Mouse (Mus musculus) cerebellum, adult 9-11 months (tissue): ENCODE data around the gene Dync1li2.
A peak's percentile ranks its signal among the peaks of the same experiment; 100 is the strongest.

ENCODE experiments used
- DNase-seq: peaks from one replicate; pipeline ENCODE4 v3.0.0; 2022

Dync1li2 gene

DNA sequence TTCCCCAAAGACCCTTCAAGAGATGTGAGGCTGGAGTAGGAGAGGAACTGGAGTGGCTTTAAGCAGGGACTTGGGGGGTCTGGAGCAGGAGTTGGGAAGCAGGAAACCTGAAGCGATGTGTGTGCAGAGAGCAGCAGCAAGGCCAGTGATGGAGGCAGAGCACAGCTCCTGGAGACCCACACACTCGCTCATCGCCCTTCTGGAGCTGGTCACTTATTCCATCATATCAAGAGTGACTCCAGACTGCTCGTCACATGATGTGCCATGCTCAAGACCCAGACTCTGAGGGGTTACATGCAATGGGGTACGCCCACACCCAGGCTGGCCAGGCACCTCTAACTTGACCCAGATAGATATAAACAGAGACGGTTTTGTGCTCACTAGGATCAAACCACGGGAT, 62.6 kb downstream of the Dync1li2 start:
- no peak for DNase-seq

DNA sequence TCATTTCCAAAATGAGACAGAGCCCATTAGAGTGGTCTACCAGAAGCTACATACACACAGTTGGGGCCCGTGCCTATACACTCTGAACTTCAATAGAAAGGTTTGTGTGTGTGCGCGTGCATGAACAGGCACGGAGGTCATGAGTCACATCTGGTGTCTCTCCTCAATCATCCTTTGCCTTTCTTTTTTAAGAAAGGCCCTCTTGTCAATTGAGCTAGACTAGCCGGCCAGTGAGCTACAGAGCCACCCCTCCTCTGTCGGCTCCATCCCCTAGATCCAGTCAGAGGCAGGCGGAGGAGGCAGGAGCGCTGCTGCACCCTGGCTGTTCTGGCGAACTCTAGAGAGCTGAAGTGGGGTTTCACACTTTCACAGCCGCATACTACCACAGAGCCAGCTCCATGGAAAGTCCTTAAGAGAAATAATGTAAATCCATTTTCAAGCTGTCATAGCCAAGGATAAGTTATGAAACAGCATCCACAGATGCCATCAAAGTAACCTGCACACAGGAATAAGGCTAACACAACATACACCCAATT, 63.5 kb downstream of the Dync1li2 start:
- DNase-seq = no peak

DNA sequence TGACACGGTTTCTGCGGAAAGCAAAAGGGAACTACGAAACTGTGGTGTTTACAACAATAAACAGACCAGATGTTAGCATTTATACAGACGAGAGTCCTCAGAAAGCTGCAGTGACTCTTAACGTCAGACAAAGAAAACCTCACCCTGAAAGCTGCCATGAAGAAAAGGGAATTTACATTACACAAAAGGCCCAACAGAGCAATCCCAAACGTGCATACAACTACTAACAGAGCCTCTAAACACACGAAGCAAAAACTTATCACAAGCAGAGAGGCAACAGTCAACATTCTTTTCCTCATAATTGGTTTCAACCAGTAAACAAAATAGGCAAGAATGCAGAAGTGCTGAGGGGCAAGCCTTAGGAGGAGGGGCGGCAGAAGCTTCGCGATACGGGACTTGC, 66.2 kb downstream of the Dync1li2 start:
- no peak for DNase-seq

DNA sequence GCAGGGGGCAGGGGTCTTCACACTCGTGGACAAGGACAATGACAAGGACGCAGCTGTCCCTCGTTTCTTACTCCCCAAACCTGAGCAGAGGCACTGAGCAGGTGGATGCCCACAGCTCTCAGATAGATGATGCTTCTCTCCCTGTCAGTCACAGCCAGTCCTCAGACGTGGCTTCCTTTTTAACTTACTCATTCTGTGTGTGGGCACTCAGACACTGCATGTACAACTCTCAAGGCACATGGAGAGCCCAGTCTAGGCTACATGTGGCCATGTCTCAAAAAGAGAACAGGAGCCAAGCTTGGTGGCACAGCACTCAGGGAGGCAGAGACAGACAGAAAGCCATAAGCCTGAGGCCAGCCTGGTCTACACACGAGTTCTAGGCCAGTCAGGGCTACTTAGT, 66.9 kb downstream of the Dync1li2 start:
- DNase-seq = no peak

GRCm38 (mm10) chr8:104374864-104375846, 67.7 kb downstream of the Dync1li2 start:
- DNase-seq = peak; percentile 74

DNA sequence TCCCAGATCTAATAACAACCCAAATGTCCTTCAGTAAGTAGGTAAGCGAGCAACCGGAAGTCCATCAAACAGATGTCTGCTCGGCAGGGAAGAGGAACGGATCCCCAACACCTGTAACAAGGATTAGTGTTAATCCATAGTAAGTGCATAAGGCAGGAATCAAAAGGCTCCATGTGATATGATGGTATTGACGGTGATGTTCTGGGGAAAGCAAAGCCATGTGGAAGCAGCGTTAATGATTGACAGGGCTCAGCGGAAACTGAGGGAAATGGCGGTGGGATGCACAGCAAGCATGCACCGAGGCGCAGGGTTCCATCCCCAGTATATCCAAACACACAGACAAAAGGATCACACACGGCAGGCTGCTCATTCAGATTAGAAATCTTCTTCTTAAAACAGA, 68.6 kb downstream of the Dync1li2 start:
- no peak for DNase-seq

- DNase-seq = no peak
Measured at GRCm38 (mm10) chr8:104373779-104374178, 69.1 kb downstream of the Dync1li2 start.

DNA sequence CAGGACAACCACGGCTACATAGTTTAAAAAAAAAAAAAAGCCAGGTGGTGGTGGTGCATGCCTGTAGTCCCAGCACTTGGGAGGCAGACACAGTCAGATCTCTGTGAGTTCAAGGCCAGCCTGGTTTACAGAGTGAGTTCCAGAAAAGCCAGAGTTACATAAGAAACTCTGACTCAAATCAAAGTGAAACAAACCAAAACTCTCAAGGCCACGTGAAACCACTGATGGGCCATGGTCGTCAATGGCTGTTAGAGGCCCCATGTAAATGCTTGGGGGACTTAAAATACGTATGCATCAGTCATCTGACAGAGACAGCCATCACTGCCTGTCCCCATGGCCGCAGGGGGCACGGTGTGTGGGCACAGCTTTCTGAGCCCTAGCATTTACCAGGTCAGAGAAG, 71.7 kb downstream of the Dync1li2 start:
- DNase-seq = no peak

- no peak for DNase-seq
Measured at GRCm38 (mm10) chr8:104370071-104370470, 72.8 kb downstream of the Dync1li2 start.

- DNase-seq = no peak
Measured at GRCm38 (mm10) chr8:104369591-104369990, 73.3 kb downstream of the Dync1li2 start.
